Mouse (Mus musculus): ENCODE results near the gene Gtpbp4.
"Not testable (repeated sequence)": the region's sequence is repeated elsewhere in the genome, so short reads cannot be mapped to it uniquely, and the experiment has no call there.

The Gtpbp4 gene

DNA sequence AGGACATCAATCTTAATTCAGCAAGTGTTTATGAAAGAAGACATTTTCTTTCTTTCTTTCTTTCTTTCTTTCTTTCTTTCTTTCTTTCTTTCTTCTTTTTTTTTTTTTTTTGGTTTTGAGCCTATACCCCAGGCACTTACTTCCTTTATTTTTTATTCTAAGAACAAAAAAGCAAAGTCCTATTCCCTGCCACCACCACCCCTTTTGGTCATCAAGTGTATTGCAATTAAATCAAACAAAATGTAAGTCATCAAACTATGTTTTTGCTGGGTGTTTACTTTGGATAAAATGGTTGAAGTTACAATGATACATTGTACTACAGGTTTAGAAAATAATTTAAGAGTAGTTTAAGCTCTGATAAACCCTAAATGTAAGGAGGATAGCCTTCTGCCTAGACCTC lies 23.5 kb downstream of the Gtpbp4 start:
- no peak for DNase-seq (ENCODE audit: low spot score in 2 of 2)

DNA sequence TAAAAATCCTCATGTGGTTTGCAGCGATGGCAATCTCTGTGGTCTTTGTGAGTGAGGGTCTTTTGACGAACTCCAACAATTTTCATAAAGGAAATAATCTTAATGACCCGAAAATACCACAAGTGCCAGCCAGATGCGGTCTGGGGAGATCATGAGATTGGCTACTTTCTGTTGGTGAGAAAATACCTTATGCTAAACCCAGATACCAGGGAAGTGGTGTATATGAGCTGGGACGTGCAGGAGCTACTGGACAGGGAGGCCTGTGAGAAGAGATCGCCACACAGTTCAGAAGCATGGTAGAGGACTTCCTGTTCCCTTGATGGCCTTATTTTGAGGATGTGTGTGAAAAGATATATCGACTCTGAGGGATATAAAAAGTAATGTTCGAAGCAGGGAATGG lies 28.1 kb downstream of the Gtpbp4 start:
- DNase-seq (ENCODE audit: low spot score in 2 of 2) = no peak

DNA sequence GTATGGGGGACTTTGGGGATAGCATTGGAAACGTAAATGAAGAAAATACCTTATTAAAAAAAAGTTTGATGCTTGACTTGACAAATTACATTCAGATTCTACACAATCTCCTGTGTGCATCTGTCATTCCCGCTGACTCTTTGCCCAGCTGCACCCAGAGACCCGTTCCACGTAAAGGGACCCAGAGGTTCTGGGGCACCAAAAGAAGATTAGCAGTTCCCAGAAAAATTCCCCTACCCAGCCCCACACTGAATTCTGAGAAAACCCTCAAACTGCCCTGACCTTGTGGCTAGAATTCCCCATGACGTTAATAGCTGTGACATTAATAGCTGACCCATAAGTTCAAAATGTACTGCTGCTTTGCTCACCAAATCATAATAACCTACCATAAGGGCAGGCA lies 30.7 kb downstream of the Gtpbp4 start:
- no peak for DNase-seq (ENCODE audit: low spot score in 2 of 2)

DNA sequence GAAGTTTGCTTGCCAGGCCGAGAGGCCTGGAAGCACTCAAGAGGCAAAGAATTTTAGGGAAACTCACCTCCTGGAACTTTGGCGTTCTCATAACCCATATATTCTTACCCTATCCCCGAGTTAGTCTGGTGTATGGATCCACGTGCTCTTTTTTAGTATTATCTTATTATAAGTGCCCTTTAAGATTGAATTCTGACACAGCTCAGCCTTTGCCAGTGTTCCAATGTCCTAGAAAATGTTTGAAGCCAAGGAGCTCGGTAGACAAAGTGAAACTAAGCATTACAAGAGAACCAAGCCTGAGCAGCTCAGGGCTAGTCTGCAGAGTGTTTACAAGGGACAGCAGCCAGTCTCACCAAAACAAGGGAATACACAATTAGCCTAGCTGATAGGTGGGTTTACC lies 33.6 kb downstream of the Gtpbp4 start:
- not testable (repeated sequence) for DNase-seq (ENCODE audit: low spot score in 2 of 2)

DNA sequence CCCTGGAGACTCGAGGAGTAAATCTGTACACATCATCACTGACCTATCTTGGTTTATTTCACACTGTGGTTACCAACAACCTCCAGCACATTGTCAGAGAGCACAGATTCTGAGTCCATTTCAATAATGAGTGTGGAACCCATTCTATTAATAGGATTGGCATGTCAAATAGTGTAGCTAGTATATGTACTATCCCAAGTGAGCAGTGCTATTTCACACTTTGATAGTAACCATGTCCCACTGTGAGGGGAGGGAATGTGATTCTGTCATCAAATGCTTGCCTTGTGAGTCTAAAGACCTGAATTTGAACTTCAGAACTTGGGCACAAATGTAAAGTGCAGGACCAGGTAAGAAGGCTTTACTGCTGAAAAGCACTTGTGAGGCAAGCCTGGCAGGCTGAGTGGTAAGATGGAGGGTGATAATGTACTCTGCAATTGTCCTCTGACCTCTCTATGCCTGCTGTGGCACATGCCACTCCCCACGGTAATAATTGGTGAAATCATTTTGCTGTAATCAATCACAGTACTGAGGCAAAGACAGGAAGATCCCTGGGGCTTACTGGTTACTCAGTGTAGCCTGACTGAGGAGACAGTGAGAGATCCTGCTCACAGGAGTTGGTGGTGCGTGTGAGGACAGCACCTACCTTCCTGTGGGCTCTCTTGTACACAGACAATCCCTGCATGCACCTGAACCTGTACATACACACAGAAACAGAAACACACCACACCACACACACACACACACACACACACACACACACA lies 34.6 kb downstream of the Gtpbp4 start:
- not testable (repeated sequence) for DNase-seq (ENCODE audit: low spot score in 2 of 2)

DNA sequence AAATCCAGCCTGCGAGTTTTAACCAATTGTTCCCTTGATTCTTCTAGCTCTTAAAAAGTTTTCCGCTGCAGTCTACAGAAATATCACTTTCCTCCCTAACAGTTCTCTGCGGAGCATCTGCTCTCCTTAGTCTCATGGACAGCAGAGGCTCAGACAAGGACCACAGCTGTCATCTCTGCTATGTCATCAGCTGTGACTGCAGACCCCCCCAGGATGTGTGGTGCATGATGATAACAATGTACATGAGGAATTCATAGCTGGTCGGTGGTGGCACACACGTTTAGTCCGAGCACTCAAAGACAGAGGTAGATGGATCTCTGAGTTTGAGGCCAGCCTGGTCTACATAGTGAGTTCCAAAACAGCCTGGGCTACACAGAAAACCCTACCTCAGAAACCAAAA lies 36.3 kb downstream of the Gtpbp4 start:
- DNase-seq (ENCODE audit: low spot score in 2 of 2) = not testable (repeated sequence)

DNA sequence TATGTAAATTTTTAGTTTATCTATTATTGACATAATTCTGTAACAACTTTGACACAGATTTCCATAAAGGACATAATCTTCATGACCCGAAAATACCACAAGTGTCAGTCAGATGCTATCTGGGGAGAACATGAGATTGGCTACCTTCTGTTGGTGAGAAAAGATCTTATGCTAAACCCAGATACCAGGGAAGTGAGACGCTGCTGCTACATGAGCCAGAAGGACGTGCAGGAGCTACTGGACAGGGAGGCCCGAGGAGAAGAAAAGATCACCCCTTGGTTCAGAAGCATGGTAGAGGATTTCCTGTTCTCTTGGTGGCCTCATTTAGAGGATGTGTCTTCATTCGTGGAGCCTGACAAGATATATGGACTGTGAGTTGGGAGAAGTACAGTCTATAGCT lies 36.8 kb downstream of the Gtpbp4 start:
- DNase-seq (ENCODE audit: low spot score in 2 of 2) = not testable (repeated sequence)

DNA sequence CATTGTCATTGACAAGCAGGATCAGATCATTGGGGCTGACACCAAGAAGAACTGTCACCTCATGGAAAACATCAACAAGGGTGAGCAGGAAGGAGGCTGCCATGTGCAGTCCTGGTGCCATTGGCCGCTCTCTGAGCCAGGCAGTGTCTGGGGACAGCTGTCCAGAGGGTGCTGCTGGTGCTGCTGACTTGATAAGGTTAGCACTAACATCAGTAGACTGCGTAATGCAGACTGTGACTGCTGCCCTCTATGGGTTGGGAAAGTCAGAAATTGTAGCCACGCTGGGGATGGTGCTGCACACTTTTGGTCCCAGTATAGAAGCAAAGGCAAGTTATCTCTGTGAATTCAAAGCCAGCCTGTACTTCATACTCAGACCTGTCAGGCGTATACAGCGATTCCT lies 39.0 kb downstream of the Gtpbp4 start:
- DNase-seq (ENCODE audit: low spot score in 2 of 2) = not testable (repeated sequence)

DNA sequence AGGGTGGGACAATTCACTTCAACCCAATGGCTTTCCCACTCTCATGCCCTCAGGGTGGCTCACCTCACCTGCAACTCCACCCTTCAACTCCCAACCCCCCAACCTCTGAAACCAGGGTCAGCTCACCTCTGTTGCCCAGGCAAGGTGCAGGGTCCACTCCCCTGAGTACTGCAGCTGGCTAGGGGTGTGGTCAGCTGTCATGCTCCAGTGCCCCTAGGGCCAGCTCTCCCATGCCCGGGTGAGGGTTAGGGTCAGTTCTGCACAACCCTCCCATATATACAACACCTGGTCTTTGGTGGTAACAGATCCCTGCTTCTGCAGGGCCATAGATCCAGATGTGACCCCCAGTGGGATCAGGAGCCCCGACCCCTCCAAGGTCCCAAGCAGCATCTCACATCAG lies 40.8 kb downstream of the Gtpbp4 start:
- not testable (repeated sequence) for DNase-seq (ENCODE audit: low spot score in 2 of 2)

DNA sequence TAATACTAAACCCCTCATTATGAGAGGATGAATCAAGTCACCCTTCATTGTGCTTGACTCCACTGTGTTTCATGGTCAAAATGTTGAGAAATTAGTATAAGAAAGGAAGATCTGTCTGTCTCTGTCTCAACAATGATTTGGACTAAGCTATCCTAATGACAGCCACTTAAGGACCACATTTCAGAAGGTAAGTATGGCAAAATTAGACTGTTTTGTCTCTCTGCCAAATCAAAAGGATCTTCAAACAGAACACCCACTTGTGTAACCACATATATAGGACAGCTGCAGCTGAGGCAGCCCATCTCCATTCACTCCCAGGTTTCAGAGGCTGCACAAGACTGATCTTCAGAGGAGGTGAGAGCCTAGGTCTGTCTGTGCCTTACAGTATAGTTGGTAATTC lies 43.3 kb downstream of the Gtpbp4 start, which contains the start of gene Idi2:
Gene Idi2 (plus strand): TSS at position 301 of the 400 bp plus-strand sequence.
- not testable (repeated sequence) for DNase-seq (ENCODE audit: low spot score in 2 of 2)

DNA sequence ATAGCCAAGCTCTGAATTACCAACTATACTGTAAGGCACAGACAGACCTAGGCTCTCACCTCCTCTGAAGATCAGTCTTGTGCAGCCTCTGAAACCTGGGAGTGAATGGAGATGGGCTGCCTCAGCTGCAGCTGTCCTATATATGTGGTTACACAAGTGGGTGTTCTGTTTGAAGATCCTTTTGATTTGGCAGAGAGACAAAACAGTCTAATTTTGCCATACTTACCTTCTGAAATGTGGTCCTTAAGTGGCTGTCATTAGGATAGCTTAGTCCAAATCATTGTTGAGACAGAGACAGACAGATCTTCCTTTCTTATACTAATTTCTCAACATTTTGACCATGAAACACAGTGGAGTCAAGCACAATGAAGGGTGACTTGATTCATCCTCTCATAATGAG lies 47.8 kb downstream of the Gtpbp4 start, which contains the start of gene Gm9745:
Gene Gm9745 (minus strand): TSS at position 101 of the 400 bp plus-strand sequence.
- DNase-seq (ENCODE audit: low spot score in 2 of 2) = not testable (repeated sequence)

DNA sequence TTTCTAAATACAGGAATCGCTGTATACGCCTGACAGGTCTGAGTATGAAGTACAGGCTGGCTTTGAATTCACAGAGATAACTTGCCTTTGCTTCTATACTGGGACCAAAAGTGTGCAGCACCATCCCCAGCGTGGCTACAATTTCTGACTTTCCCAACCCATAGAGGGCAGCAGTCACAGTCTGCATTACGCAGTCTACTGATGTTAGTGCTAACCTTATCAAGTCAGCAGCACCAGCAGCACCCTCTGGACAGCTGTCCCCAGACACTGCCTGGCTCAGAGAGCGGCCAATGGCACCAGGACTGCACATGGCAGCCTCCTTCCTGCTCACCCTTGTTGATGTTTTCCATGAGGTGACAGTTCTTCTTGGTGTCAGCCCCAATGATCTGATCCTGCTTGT lies 52.1 kb downstream of the Gtpbp4 start:
- not testable (repeated sequence) for DNase-seq (ENCODE audit: low spot score in 2 of 2)

DNA sequence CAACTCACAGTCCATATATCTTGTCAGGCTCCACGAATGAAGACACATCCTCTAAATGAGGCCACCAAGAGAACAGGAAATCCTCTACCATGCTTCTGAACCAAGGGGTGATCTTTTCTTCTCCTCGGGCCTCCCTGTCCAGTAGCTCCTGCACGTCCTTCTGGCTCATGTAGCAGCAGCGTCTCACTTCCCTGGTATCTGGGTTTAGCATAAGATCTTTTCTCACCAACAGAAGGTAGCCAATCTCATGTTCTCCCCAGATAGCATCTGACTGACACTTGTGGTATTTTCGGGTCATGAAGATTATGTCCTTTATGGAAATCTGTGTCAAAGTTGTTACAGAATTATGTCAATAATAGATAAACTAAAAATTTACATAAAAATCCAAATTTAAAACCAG lies 54.2 kb downstream of the Gtpbp4 start:
- not testable (repeated sequence) for DNase-seq (ENCODE audit: low spot score in 2 of 2)

DNA sequence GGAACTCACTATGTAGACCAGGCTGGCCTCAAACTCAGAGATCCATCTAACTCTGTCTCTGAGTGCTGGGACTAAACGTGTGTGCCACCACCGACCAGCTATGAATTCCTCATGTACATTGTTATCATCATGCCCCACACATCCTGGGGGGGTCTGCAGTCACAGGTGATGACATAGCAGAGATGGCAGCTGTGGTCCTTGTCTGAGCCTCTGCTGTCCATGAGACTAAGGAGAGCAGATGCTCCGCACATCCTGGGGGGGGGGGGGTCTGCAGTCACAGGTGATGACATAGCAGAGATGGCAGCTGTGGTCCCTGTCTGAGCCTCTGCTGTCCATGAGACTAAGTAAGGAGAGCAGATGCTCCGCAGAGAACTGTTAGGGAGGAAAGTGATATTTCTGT lies 54.8 kb downstream of the Gtpbp4 start:
- not testable (repeated sequence) for DNase-seq (ENCODE audit: low spot score in 2 of 2)

DNA sequence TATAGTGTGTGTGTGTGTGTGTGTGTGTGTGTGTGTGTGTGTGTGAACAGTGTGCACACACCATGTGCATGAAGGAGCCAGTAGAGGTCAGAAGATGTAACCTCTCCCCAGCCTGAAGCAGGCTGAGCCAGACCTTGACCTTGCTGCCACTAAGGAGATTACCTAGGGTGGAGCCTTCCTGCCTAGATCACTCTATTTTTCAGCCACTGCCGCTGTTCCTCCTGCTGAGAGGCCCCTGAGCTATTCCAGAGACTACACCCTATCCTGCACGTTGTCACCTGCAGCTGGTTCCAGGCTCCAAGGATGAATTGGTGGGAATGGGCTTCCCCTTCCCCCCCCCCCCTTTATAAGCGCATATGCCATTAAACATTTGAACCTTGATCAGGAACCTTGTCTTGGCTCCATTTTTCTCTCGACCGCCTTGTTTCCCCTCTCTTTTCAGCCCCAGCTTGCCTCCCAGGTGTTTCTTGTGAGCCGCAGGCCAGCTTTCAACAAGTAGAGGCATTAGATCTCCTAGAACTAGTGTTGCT lies 58.2 kb downstream of the Gtpbp4 start:
- not testable (repeated sequence) for DNase-seq (ENCODE audit: low spot score in 2 of 2)

DNA sequence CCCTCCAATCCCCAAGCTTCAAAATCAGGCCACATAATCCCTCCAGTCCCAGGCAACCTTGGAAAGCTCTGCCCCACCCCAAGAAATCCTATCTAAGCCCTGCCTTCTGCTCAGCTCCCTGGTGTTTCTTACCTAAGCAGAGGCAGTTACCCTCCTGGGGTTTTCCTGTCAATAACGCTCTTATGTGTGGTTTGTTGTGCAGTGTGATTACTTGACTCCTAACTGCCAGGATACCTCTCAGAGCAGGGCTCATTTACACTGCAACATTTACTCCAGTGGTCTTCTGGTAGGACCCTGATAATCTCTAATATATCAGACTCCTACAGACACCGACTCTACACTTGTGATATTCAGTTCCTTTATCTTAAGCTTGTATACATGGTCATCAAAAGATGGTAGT lies 62.4 kb downstream of the Gtpbp4 start:
- no peak for DNase-seq (ENCODE audit: low spot score in 2 of 2)

Data from natural killer cell, adult 2 months (primary cell).